Mouse (Mus musculus) cerebellum, postnatal 36 days (tissue): ENCODE measurements around the gene Dlgap1.
"Not testable (repeated sequence)": the region's sequence is repeated elsewhere in the genome, so short reads cannot be mapped to it uniquely, and the experiment has no call there.

Experiments used
- DNase-seq, 2 experiments: peaks; one replicate each; pipeline ENCODE4 v3.0.0; 2021 to 2022; ENCODE audit warnings: mixed read lengths in 2 of 2

The Dlgap1 gene

DNA sequence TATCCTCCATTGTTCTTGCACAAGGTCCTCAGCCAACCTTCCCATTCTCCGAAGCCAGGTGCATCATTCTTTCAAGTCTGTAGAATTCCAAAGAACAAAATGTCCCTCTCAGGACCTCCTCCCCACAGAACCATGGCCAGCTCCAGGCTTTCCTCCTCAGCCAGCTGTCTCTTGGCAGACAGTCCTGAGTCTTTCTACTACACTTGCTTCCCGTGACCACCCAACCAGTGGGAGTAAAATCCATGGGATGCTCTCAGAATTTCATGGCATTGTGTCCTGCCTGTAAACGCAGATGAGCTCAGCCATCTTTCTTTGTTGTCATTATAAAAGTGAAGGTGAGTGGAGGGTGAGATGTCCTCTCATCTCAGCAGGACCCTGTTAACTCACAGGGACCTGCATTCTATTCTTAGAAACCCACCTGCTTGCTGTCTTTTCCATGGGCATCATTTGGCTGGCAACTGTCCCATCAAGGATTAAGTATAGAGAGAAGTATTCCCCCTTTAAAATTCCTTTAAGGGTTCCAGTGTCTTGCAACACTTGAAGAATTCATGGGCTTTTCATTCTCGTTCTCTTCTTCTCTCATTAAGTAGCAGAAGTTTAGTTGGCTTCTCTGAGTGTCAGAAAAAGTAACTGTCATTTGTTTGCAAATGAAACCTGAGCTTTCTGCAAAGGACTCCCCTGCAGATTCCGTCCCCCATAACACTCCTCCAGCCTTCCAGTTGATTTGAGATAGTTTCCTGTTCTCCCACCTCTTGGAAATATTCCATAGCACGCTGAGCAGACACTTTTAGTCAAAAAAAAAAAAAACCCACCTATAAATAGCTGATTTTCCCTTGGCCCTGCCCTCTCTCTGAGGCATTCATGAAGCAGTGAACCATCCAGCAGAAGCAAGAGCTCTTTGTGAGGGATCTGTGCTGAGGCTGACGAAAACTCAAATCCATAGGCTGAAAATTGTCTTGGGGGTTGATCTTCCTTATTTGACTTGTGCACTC lies 559.6 kb downstream of the Dlgap1 start:
- DNase-seq = peak in 1 of 2 experiments; percentile 52

DNA sequence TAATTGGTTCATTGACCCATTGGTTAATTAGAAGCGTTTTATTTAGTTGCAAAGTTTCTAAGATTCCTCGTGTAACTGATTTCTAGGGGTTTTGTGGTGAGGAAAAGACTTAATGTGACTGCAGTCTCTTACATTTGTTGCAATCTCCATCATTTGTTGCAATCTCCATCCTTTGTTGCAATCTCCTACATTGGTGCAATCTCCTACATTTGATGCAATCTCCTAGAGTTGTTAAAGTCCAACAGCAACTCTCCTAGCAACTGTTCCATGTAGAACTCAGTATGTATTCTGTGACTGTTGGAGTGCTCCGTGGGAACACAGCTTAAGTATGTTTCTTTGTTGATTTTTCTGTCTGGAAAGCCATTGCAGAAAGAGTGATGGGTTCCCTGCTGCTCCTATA lies 565.4 kb downstream of the Dlgap1 start:
- DNase-seq = no peak

DNA sequence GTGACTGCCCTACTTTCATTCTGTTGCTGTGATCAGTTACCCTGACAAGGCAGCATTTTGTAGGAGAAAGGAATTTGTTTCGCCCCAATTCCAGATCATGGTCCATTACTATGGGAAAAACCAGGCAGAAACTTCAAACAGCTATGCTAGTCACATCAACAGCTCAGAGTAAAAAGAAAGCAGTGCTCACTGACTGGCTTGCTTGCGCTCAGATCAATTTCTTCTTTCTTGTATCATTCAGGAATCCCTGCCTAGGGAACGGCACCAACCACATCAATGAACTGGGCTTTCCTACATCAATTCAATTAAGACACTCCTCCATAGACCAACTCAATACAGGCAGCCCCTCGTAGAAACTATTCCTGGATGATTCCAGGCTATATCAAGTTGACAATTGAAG lies 572.9 kb downstream of the Dlgap1 start:
- DNase-seq = no peak

DNA sequence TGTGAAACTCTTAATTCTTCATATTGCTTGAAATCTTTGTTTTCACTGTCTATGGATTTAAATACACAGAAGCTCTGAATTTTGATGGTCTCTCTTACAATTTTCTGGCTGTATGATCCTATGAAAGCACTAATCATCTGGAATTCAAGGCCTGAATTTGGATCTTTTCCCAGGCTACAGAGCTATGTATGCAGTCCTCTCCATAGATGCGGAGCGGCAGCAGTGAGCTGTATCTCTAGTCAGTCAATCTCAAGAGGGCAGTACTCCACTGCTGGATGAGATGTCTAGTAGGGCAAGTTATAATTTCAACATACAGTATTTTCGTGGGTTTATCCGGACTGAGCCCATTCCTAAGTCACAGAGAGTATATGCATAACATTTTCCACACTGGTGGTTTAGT lies 581.9 kb downstream of the Dlgap1 start:
- no peak for DNase-seq

GRCm38 (mm10) chr17:70561547-70561946 lies 592.7 kb downstream of the Dlgap1 start:
- no peak for DNase-seq

GRCm38 (mm10) chr17:70570848-70571247 lies 602.0 kb downstream of the Dlgap1 start:
- no peak for DNase-seq

- DNase-seq = no peak
Measured at GRCm38 (mm10) chr17:70583042-70583441, 614.2 kb downstream of the Dlgap1 start.

GRCm38 (mm10) chr17:70586735-70587425 lies 618.0 kb downstream of the Dlgap1 start:
- no peak for DNase-seq

- DNase-seq = not testable (repeated sequence)
Measured at GRCm38 (mm10) chr17:70587975-70588630, 619.2 kb downstream of the Dlgap1 start.

GRCm38 (mm10) chr17:70588691-70589090 lies 619.8 kb downstream of the Dlgap1 start:
- DNase-seq = no peak

DNA sequence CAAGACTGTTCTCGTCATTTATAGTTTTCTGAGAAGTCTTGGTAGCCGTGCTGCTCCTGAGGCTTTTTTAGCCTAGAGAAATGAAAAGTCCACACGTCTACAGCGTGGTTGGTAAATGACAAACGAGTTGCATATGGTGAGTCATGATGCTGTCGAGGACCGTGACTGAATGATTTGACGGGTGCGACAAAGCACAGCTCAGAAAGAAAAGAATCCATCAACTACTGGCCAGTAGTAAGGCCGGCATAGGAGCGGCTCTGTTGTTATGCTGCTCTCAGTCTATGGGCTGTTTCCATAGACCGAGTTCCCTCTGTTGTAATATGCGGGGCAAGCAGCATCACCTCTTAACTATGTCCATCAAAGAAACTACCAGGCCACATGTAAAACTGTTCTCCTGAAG lies 620.3 kb downstream of the Dlgap1 start:
- no peak for DNase-seq

GRCm38 (mm10) chr17:70590506-70590905 lies 621.6 kb downstream of the Dlgap1 start:
- no peak for DNase-seq

GRCm38 (mm10) chr17:70594277-70594676 lies 625.4 kb downstream of the Dlgap1 start:
- no peak for DNase-seq

GRCm38 (mm10) chr17:70596326-70596725 lies 627.5 kb downstream of the Dlgap1 start:
- no peak for DNase-seq

DNA sequence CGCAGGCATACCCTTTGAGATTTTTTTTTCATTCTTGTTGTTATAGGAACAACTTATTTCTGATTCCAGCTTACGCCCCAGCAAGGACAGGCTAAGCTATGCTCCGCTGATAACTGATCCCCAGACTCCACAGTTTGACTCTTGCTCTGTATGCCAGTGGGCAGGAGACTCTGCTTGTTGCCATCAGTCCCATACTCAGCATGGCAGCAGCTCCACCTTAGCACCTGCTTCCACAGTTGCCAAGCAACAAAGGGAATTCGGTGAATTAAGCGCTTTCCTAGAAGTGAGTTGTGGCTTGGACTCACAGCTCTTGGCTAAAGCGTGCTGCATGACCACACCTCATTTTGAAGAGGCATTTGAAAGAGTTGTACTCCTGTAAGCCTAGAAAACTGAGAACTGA lies 631.6 kb downstream of the Dlgap1 start:
- peak in 1 of 2 experiments; percentile 11 for DNase-seq

- DNase-seq = no peak
Measured at GRCm38 (mm10) chr17:70602051-70602450, 633.2 kb downstream of the Dlgap1 start.

GRCm38 (mm10) chr17:70605659-70606058 lies 636.8 kb downstream of the Dlgap1 start:
- DNase-seq = no peak

DNA sequence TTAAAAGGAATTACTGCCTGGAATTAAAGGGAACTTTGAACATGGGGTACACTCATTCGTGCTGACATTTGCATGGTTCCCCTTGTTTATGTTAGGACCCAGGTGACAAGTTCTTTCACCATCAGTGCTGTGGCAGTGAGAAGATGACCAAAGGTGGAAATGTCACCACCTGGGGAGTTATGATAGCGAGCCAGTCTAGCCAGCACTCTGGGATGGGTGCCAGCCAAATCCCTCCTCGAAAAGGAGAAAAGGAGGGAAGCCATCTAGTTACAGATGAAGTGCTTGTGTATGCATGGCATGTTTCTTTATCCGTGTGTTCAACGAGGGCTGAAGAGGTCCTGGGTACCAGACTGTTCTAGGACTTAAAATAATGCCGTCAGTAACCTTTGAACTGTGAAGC lies 643.3 kb downstream of the Dlgap1 start:
- DNase-seq = peak; percentile 82 to 86

- DNase-seq = no peak
Measured at GRCm38 (mm10) chr17:70613897-70614296, 645.0 kb downstream of the Dlgap1 start.

DNA sequence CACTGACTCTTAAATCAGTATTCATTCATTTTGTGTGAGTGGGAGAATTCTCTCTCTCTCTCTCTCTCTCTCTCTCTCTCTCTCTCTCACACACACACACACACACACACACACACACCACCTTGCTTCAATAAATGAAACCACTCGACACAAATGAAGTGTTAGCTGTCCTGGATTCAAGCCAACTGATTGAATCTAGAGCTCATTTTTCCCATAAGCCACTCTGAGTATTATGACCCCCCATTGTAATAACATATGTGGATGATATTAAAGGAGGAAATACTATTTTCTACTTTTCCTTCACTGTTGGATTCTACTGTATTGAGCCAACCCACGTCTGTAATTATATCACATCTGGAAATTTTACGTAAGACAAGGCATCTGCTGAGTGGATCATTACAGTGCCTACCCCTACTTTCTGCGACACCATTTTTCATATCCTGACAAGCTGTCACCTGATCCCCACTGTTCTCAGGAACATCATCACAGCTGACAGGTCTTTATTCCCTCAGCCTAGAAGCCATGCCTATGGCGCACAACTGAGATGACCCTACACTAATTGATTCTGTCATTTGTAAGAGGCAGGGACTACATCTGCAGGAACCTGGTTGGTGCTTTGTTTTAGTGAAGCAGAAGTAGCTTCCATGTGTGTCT lies 645.7 kb downstream of the Dlgap1 start:
- DNase-seq = no peak

DNA sequence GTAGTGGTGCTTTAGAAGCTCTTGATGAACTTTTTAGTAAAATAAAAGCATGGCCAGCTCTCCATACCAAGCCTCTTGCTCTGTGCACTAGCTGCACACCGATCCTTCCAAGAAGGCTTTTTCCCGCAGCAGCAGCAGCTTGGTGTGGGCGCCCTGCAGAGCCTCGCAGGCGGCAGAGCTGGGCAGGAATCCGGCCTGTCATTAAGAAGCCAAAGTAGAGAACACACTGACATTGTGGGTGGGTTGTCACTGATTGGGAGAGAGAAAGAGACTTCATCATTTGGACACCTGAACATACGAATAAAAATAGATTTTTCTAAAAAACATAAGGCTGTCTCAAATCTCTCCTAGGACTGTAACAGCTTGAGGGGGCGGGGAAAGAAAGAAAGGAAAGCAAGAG lies 653.6 kb downstream of the Dlgap1 start:
- peak; percentile 64 to 67 for DNase-seq

DNA sequence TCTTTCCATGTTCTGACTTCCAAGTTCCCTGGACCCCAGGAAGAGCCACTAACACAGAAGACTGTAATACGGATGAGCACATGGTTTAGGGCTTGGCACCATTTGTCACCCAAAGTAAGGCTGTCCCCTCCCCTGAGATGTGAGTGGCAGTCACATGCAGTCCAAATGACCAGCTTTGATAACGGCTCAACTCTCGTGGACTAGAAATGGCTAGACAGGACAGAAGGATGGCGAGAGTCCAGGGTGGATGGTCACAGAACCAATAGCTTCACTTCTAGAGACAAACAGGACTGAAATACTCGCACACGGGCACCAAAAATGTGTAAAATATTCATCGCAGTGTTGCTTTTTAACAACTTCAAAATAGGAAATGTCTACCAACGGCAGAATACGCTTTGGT lies 657.5 kb downstream of the Dlgap1 start:
- DNase-seq = peak in 1 of 2 experiments; percentile 22

- no peak for DNase-seq
Measured at GRCm38 (mm10) chr17:70626925-70627324, 658.1 kb downstream of the Dlgap1 start.
